13 mouse cellular contexts compared by ENCODE assay signal in the genomic region with DNA sequence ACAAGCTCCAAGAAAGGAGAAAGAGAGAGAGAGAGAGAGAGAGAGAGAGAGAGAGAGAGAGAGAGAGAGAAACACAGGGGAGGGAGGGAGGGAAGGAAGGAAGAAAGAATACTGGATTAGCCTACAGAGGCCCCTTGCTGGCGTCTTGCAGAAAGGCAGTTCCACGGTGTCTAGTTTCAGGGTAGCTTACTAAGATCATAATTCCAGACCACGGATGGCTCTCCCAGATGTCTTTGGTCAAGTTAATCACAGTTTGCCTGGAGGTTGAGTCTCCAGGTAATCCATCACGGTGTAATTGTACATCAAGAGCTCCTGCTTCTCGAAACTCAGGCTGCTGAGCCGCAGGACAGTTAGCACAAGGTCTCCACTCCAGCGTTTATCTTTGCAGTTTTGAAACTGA.
DNase-seq lines count a peak whose midpoint lies in the region; ATAC-seq and TF ChIP-seq lines count a peak whose summit lies in the region.
"Had no signal": no experiment of that assay in that cellular context is flagged by ENCODE, and none has a peak within 500 bp of the region (broad histone marks: within the 10 kb centered on the region; RNA-seq: fewer than 3 reads in every experiment).

No protein-coding gene starts in this region.

- 0 out of 2 replicates have a peak, but pooled peaks cover 2% of the 10 kb centered on the region for H3K4me1 ChIP-seq in heart, embryonic 15.5 days (replicated peaks)
- no peaks in the 10 kb centered on the region; the same call in 1 of the 2 replicates for H3K4me1 ChIP-seq in heart, adult 2 months (ENCODE audit: control insufficient read depth, insufficient read depth, low read length)
- no peaks in the 10 kb centered on the region for H3K4me1 ChIP-seq in lung, postnatal 0 days (ENCODE audit: insufficient read depth, low read depth, low read length)
- H3K4me1 ChIP-seq in intestine, embryonic 16.5 days (ENCODE audit: control insufficient read depth, insufficient read depth, low read length): no peaks in the 10 kb centered on the region
- no peaks in the 10 kb centered on the region for H3K4me1 ChIP-seq in stomach, postnatal 0 days (replicated peaks; ENCODE audit: control insufficient read depth, insufficient read depth)

- intact Hi-C loops in heart, adult 2 months (cut with DNase I): no loop called here

- TF ChIP-seq EP300 in heart, adult 2 months (IDR thresholded peaks at IDR 0.05; ENCODE audit: insufficient read depth, low read depth, low read length): no peak
- TF ChIP-seq EP300 in lung, postnatal 0 days (IDR thresholded peaks at IDR 0.05): no peak
- no peak for TF ChIP-seq EP300 in stomach, postnatal 0 days (optimal IDR thresholded peaks at IDR 0.05)

- H3K4me2 ChIP-seq in heart, embryonic 15.5 days: no peak overlapping the region
- no peak overlapping the region for H3K4me2 ChIP-seq in lung, postnatal 0 days (replicated peaks; ENCODE audit: low read depth, low read length)
- no peak overlapping the region for H3K4me2 ChIP-seq in intestine, embryonic 16.5 days (ENCODE audit: low read depth, low read length)
- no peak overlapping the region for H3K4me2 ChIP-seq in stomach, postnatal 0 days (replicated peaks; ENCODE audit: low read depth)

- no peaks in the 10 kb centered on the region for H3K79me2 ChIP-seq in heart, adult 2 months (replicated peaks; ENCODE audit: control insufficient read depth, insufficient read depth, low read length)

- DNase-seq in heart, adult 2 months: no peak
- DNase-seq in lung, postnatal 0 days (ENCODE audit: low spot score): peak; percentile 27
- DNase-seq in lung, postnatal 4 days: no peak
- no peak for DNase-seq in stomach, postnatal 0 days (ENCODE audit: low spot score)
- no peak for DNase-seq in cerebellum, postnatal 25 days
- DNase-seq: adrenal gland, adult 2 months; lung, postnatal 10 days had no signal

- TF ChIP-seq POLR2A in heart, adult 2 months (IDR thresholded peaks at IDR 0.05; ENCODE audit: insufficient read depth, low read depth, low read length): no peak

- no peaks in the 10 kb centered on the region for H3K27me3 ChIP-seq in heart, embryonic 15.5 days
- H3K27me3 ChIP-seq in heart, adult 2 months (ENCODE audit: control insufficient read depth, insufficient read depth, low read length): no peaks in the 10 kb centered on the region
- no peaks in the 10 kb centered on the region for H3K27me3 ChIP-seq in lung, postnatal 0 days (replicated peaks; ENCODE audit: insufficient read depth, low read length)
- H3K27me3 ChIP-seq in intestine, embryonic 16.5 days (replicated peaks; ENCODE audit: control insufficient read depth, insufficient read depth, low read length): no peaks in the 10 kb centered on the region
- H3K27me3 ChIP-seq in stomach, postnatal 0 days (ENCODE audit: control insufficient read depth, insufficient read depth, low read length): no peaks in the 10 kb centered on the region
- H3K27me3 ChIP-seq: Patski had no signal

- H3K9me3 ChIP-seq in heart, embryonic 15.5 days (replicated peaks): no peaks in the 10 kb centered on the region
- no peaks in the 10 kb centered on the region for H3K9me3 ChIP-seq in lung, postnatal 0 days (ENCODE audit: low read length)
- no peaks in the 10 kb centered on the region for H3K9me3 ChIP-seq in intestine, embryonic 16.5 days (ENCODE audit: control insufficient read depth, low read length)
- no peaks in the 10 kb centered on the region for H3K9me3 ChIP-seq in stomach, postnatal 0 days (ENCODE audit: control insufficient read depth, low read length)

- 42% methylated on average over 7 of the region's 7 CpGs for WGBS in heart, embryonic 15.5 days
- WGBS in heart, adult 2 months: 69% methylated on average over 7 of the region's 7 CpGs
- WGBS in lung, postnatal 0 days: 13% methylated on average over 7 of the region's 7 CpGs
- WGBS in intestine, embryonic 16.5 days: 27% methylated on average over 7 of the region's 7 CpGs
- WGBS in stomach, postnatal 0 days: 19% methylated on average over 7 of the region's 7 CpGs

- no peak overlapping the region for H3K27ac ChIP-seq in heart, embryonic 15.5 days
- H3K27ac ChIP-seq in heart, adult 2 months: no peak overlapping the region
- H3K27ac ChIP-seq in lung, postnatal 0 days (ENCODE audit: low read length): no peak overlapping the region
- peak overlapping the region; percentile 25; the same call in 1 of the 2 replicates for H3K27ac ChIP-seq in intestine, embryonic 16.5 days (ENCODE audit: low read length)
- 0 out of 2 replicates have a peak overlapping the region, but pooled peaks have one; percentile 53 for H3K27ac ChIP-seq in stomach, postnatal 0 days (replicated peaks)

- no peaks in the 10 kb centered on the region for H3K36me3 ChIP-seq in heart, embryonic 15.5 days
- no peaks in the 10 kb centered on the region for H3K36me3 ChIP-seq in heart, adult 2 months (ENCODE audit: control insufficient read depth, insufficient read depth, low read length)
- H3K36me3 ChIP-seq in lung, postnatal 0 days (ENCODE audit: insufficient read depth, low read length): no peaks in the 10 kb centered on the region
- no peaks in the 10 kb centered on the region for H3K36me3 ChIP-seq in intestine, embryonic 16.5 days (ENCODE audit: control insufficient read depth, insufficient read depth, low read length)
- H3K36me3 ChIP-seq in stomach, postnatal 0 days (ENCODE audit: control insufficient read depth, insufficient read depth, low read length): no peaks in the 10 kb centered on the region

- no peak overlapping the region for H3K4me3 ChIP-seq in heart, embryonic 15.5 days
- no peak overlapping the region for H3K4me3 ChIP-seq in heart, adult 2 months
- no peak overlapping the region for H3K4me3 ChIP-seq in lung, postnatal 0 days (ENCODE audit: low read depth, low read length)
- H3K4me3 ChIP-seq in intestine, embryonic 16.5 days (ENCODE audit: low read length): no peak overlapping the region
- H3K4me3 ChIP-seq in stomach, postnatal 0 days (ENCODE audit: low read depth, low read length): no peak overlapping the region

- 0 out of 2 replicates have a peak, but pooled peaks have one; percentile 47 for ATAC-seq in heart, embryonic 15.5 days (replicated peaks; ENCODE audit: insufficient number of reproducible peaks, insufficient read depth, low FRiP score, low read depth)
- no peak for ATAC-seq in lung, postnatal 0 days
- ATAC-seq in intestine, embryonic 16.5 days: peak; percentile 59; the same call in 1 of the 2 replicates
- no peak for ATAC-seq in stomach, postnatal 0 days (ENCODE audit: low FRiP score, low TSS enrichment)
- ATAC-seq in erythroid progenitor cell, adult 5-6 weeks (replicated peaks; ENCODE audit: low FRiP score, poor library complexity, severe bottlenecking): no peak
- ATAC-seq: forebrain, embryonic 16.5 days; midbrain, embryonic 16.5 days; Patski had no signal

- no peak overlapping the region for H3K9ac ChIP-seq in heart, embryonic 15.5 days
- no peak overlapping the region for H3K9ac ChIP-seq in heart, adult 2 months (ENCODE audit: low read depth, low read length)
- no peak overlapping the region for H3K9ac ChIP-seq in lung, postnatal 0 days (replicated peaks; ENCODE audit: low read depth)
- no peak overlapping the region for H3K9ac ChIP-seq in intestine, embryonic 16.5 days (ENCODE audit: low read depth, low read length)
- H3K9ac ChIP-seq in stomach, postnatal 0 days (ENCODE audit: low read length): no peak overlapping the region

- no peak for TF ChIP-seq CTCF in heart, adult 2 months (IDR thresholded peaks at IDR 0.05)
- TF ChIP-seq CTCF in lung, postnatal 0 days (IDR thresholded peaks at IDR 0.05): peak; percentile 24
- peak; percentile 42; the same call in 1 of the 2 replicates for TF ChIP-seq CTCF in stomach, postnatal 0 days (IDR thresholded peaks at IDR 0.05; ENCODE audit: low read depth)

Comparison
In these comparisons a context has a peak if more than half of its experiments do, and no peak if none do; other contexts are left out.
1. ATAC-seq: peak in heart, embryonic 15.5 days (single experiment) and intestine, embryonic 16.5 days (single experiment); none in lung, postnatal 0 days (single experiment), stomach, postnatal 0 days (single experiment) and erythroid progenitor cell, adult 5-6 weeks (single experiment).
2. H3K27ac ChIP-seq: peak in intestine, embryonic 16.5 days (single experiment) and stomach, postnatal 0 days (single experiment); none in heart, embryonic 15.5 days (single experiment), heart, adult 2 months (single experiment) and lung, postnatal 0 days (single experiment).